Mouse (Mus musculus): Measurements from ENCODE around the gene Iscu. TPM values are rescaled to one million over a fixed set of nuclear protein-coding genes. Genes with fewer than 3 reads are reported as not detected.

Iscu gene
- polyA plus RNA-seq, 2 experiments: 64.9 to 103 TPM

DNA sequence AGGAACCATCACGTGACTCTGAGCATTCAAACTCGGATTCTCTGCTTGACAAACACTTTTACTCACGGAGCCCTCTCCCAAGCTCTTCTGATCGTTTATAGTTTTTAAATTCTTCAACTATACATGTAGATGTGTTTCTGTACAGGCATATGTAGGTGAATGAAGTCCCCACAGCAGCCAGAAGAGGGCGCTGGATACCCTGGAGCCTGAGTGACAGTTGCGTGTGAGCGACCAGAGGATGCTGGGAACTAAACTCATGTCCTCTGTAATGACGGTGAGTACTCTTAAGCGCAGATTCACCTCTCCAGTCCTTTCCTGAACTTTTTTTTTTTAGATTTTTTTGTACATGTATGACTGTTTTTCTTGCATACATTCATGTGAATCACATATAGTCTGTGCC is 41.1 kb downstream of the Iscu start:
- Histone ChIP-seq H3K9ac (replicated peaks) (no peak overlapping the region), H3K27ac (no peak overlapping the region), H3K36me3 (replicated peaks; ENCODE audit: control insufficient read depth, insufficient read depth, low read depth) (no peaks in the 10 kb centered on the region), H3K27me3 (ENCODE audit: control insufficient read depth, insufficient read depth, low read length) (no peaks in the 10 kb centered on the region), H3K4me3 (ENCODE audit: insufficient read depth in 1 of 2, low read depth in 2 of 2, low read length in 2 of 2) (no peak overlapping the region), H3K9me3 (ENCODE audit: control insufficient read depth, low read length) (no peaks in the 10 kb centered on the region), H3K4me1 (replicated peaks; ENCODE audit: control insufficient read depth in 2 of 2, insufficient read depth in 2 of 2, low read length in 1 of 2) (0 out of 4 replicates have a peak, but pooled peaks cover 0 to 2% of the 10 kb centered on the region in 2 experiments), H3K4me2 (ENCODE audit: low read depth) (no peak overlapping the region)
- DNase-seq (ENCODE audit: low read depth in 3 of 3, low spot score in 3 of 3): peak in 1 of 3 experiments; percentile 20
- 16% methylated on average over 9 of the region's 9 CpGs for WGBS (ENCODE audit: insufficient replicate concordance)
- TF ChIP-seq EP300 (IDR thresholded peaks at IDR 0.05; ENCODE audit: low read depth): no peak
- peak; percentile 67 for TF ChIP-seq CTCF (IDR thresholded peaks at IDR 0.05; ENCODE audit: low read depth)
- no peak for ATAC-seq (ENCODE audit: insufficient read depth)

DNA sequence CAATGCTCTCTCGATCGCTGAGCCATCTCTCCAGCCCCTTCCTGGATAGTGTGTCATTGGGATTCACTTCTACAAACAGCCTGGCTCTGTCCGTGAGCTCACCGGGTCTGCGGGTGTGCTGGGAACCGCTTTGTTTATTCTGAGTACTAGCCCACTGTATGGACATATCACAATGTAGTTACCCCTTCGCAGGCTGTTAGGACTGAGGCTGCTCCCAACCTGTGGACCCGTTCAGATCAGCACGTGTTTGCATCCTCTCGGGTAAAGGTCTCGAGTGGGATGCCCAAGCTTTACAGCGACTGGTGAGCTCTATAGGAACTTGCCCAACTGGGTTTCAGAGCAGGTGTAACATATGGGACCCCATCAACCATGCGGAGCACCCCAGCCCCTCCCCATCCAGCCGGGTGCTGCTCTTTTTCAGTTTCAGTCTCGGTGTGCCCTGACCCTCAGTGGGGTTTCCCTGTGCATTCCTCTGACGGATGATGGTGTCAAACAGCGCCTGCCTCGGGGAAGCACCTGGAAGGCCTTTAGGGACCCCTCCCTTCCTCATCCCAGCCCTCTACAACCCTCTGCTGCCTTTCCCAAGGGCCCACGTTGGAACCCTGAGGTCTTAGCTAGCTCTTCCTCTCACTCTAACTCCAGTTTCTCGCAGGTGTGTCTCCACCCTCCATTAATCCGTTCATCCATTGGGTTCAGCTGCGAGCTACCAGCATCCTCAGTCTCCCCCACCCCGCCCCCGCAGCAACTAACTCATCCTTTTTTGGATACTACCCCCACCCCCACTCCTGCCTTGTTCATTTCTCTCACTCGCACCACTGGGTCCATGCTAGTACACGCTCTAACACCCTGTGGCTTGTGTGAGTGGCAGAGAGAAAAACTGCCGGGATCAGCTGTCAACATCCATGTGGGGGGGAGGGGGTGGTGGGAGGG is 41.8 kb downstream of the Iscu start:
- Histone ChIP-seq H3K4me3 (ENCODE audit: insufficient read depth in 1 of 2, low read depth in 2 of 2, low read length in 2 of 2) (no peak overlapping the region), H3K9me3 (ENCODE audit: control insufficient read depth, low read length) (no peaks in the 10 kb centered on the region), H3K27me3 (ENCODE audit: control insufficient read depth, insufficient read depth, low read length) (no peaks in the 10 kb centered on the region), H3K4me1 (replicated peaks; ENCODE audit: control insufficient read depth in 2 of 2, insufficient read depth in 2 of 2, low read length in 1 of 2) (0 out of 4 replicates have a peak, but pooled peaks cover 0 to 2% of the 10 kb centered on the region in 2 experiments), H3K27ac (no peak overlapping the region), H3K36me3 (replicated peaks; ENCODE audit: control insufficient read depth, insufficient read depth, low read depth) (no peaks in the 10 kb centered on the region), H3K9ac (replicated peaks) (no peak overlapping the region), H3K4me2 (ENCODE audit: low read depth) (no peak overlapping the region)
- DNase-seq (ENCODE audit: low read depth in 3 of 3, low spot score in 3 of 3): no peak
- no peak for TF ChIP-seq EP300 (IDR thresholded peaks at IDR 0.05; ENCODE audit: low read depth)
- 39% methylated on average over 27 of the region's 27 CpGs for WGBS (ENCODE audit: insufficient replicate concordance)
- ATAC-seq (ENCODE audit: insufficient read depth): no peak

DNA sequence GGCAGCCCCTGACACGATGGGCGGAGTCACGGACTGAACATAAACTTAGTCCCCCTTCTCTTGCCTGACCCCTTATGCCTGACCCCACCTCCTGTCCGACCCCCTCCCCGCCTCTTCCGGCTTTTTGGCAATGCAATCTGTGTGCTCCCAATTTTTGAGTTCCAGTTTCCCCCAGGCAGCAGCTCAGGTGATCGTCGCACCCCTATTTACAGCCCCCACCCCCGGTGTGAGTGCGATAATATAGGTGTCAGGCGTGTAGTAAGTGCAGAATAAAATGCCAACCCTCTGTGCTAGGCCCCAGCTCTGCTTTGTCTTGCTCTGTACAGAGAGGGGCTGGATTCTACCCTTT is 42.5 kb downstream of the Iscu start:
- Histone ChIP-seq H3K9me3 (ENCODE audit: control insufficient read depth, low read length) (no peaks in the 10 kb centered on the region), H3K36me3 (replicated peaks; ENCODE audit: control insufficient read depth, insufficient read depth, low read depth) (no peaks in the 10 kb centered on the region), H3K27me3 (ENCODE audit: control insufficient read depth, insufficient read depth, low read length) (no peaks in the 10 kb centered on the region), H3K4me3 (ENCODE audit: insufficient read depth in 1 of 2, low read depth in 2 of 2, low read length in 2 of 2) (no peak overlapping the region), H3K9ac (replicated peaks) (no peak overlapping the region), H3K4me1 (replicated peaks; ENCODE audit: control insufficient read depth in 2 of 2, insufficient read depth in 2 of 2, low read length in 1 of 2) (0 out of 4 replicates have a peak, but pooled peaks cover 0 to 2% of the 10 kb centered on the region in 2 experiments), H3K4me2 (ENCODE audit: low read depth) (no peak overlapping the region), H3K27ac (no peak overlapping the region)
- TF ChIP-seq CTCF (IDR thresholded peaks at IDR 0.05; ENCODE audit: low read depth) (no peak), EP300 (IDR thresholded peaks at IDR 0.05; ENCODE audit: low read depth) (no peak)
- DNase-seq (ENCODE audit: low read depth in 3 of 3, low spot score in 3 of 3) (no peak), ATAC-seq (ENCODE audit: insufficient read depth) (no peak)
- WGBS (ENCODE audit: insufficient replicate concordance): 49% methylated on average over 11 of the region's 11 CpGs

DNA sequence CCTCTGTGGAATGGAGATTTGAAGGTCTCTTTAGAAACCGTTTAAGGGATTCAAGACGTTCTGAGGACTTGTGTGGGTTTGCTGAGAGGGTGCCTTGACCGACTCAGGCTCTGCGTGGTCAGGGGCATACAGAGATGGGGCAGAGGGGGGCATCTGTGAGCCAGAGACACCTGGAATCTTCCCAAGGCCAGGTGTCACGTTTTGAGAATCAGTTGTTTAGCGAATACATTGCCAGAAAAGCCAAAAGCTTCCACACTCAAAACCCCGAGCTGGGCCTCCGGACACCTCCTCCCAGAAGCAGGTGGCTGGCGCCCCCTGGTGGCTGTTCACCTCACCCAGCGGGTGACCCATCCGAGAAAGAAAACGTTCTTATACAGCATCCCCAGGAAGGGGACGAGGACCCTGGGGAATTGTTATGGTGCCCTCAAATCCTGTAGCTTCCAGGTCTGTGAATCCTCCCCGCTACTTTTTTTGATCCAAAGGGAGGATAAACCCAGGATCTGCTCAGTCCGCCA is 43.1 kb downstream of the Iscu start:
- Histone ChIP-seq H3K36me3 (replicated peaks; ENCODE audit: control insufficient read depth, insufficient read depth, low read depth) (no peaks in the 10 kb centered on the region), H3K27ac (no peak overlapping the region), H3K4me3 (ENCODE audit: insufficient read depth in 1 of 2, low read depth in 2 of 2, low read length in 2 of 2) (no peak overlapping the region), H3K9me3 (ENCODE audit: control insufficient read depth, low read length) (no peaks in the 10 kb centered on the region), H3K27me3 (ENCODE audit: control insufficient read depth, insufficient read depth, low read length) (no peaks in the 10 kb centered on the region), H3K9ac (replicated peaks) (no peak overlapping the region), H3K4me1 (replicated peaks; ENCODE audit: control insufficient read depth in 2 of 2, insufficient read depth in 2 of 2, low read length in 1 of 2) (0 out of 4 replicates have a peak, but pooled peaks cover 0 to 2% of the 10 kb centered on the region in 2 experiments), H3K4me2 (ENCODE audit: low read depth) (no peak overlapping the region)
- WGBS (ENCODE audit: insufficient replicate concordance): 15% methylated on average over 15 of the region's 15 CpGs
- ATAC-seq (ENCODE audit: insufficient read depth): no peak; the same call in 1 of the 2 replicates
- TF ChIP-seq EP300 (IDR thresholded peaks at IDR 0.05; ENCODE audit: low read depth): no peak
- peak; percentile 95 for TF ChIP-seq CTCF (IDR thresholded peaks at IDR 0.05; ENCODE audit: low read depth)
- DNase-seq (ENCODE audit: low read depth in 3 of 3, low spot score in 3 of 3): peak; percentile 38 to 50 (median 46)

DNA sequence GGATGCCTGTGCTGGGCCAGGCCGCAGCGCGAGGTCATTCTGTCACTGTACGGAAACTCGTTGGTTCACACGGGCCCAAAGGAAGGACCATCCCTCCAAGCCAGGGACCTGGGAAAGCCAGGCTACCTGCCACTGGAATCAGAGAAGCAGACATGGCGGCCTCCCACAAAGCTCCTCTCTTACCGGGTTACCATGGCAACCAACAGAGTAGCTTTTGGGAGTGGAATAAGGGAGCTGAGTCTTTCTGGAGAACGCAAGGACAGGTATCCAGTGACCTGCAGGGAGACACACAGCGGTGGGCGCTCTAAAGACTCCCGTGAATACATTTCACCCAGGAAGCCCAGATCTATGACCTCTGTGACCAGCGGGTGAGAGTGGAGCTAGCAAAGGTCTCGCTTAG is 46.0 kb downstream of the Iscu start:
- Histone ChIP-seq H3K9me3 (ENCODE audit: control insufficient read depth, low read length) (no peaks in the 10 kb centered on the region), H3K4me3 (ENCODE audit: insufficient read depth in 1 of 2, low read depth in 2 of 2, low read length in 2 of 2) (no peak overlapping the region), H3K9ac (replicated peaks) (no peak overlapping the region), H3K27ac (no peak overlapping the region), H3K27me3 (ENCODE audit: control insufficient read depth, insufficient read depth, low read length) (no peaks in the 10 kb centered on the region), H3K4me2 (ENCODE audit: low read depth) (no peak overlapping the region), H3K4me1 (replicated peaks; ENCODE audit: control insufficient read depth in 2 of 2, insufficient read depth in 2 of 2, low read length in 1 of 2) (0 out of 4 replicates have a peak, but pooled peaks cover 0 to 2% of the 10 kb centered on the region in 2 experiments), H3K36me3 (replicated peaks; ENCODE audit: control insufficient read depth, insufficient read depth, low read depth) (no peaks in the 10 kb centered on the region)
- no peak for DNase-seq (ENCODE audit: low read depth in 3 of 3, low spot score in 3 of 3)
- WGBS (ENCODE audit: insufficient replicate concordance): 74% methylated on average over 14 of the region's 14 CpGs
- TF ChIP-seq EP300 (IDR thresholded peaks at IDR 0.05; ENCODE audit: low read depth) (no peak), CTCF (IDR thresholded peaks at IDR 0.05; ENCODE audit: low read depth) (no peak)
- ATAC-seq (ENCODE audit: insufficient read depth): no peak

Data from liver, embryonic 14.5 days (tissue).